In the genomic region with DNA sequence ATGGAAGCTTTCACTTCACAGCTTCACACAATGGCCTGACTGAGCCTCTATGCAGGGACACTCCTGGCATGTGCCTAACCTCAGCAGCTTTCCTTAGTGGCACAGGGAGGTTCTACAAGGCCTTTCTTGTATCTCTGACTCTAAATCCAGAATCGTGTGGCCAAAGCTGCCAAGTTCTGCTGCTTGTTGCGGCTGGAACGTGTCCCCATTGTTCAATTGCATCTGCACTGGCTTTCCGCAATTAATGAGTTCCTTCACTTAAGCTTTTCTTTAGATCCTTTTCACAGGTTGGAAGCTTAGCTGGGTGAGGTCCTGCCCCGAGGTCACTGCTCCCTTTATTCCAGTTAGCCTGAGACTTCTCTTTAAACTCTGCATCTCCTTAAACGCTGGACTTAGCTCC, we compare ENCODE assay signal across 21 mouse cellular contexts. TPM values are rescaled to one million over a fixed set of nuclear protein-coding genes. Genes with fewer than 3 reads are reported as not detected.
DNase-seq lines count a peak whose midpoint lies in the region; TF ChIP-seq lines count a peak whose summit lies in the region.
"Had no signal": no experiment of that assay in that cellular context is flagged by ENCODE, and none has a peak within 500 bp of the region (broad histone marks: within the 10 kb centered on the region; RNA-seq: fewer than 3 reads in every experiment).

No protein-coding gene starts in this region.

- peaks cover 4% of the 10 kb centered on the region; the same call in 1 of the 2 replicates for H3K36me3 ChIP-seq in E14TG2a.4 (ENCODE audit: insufficient read depth, low read length)
- H3K36me3 ChIP-seq: embryonic facial prominence, embryonic 13.5 days; embryonic facial prominence, embryonic 15.5 days; forebrain, embryonic 10.5 days; forebrain, embryonic 12.5 days had no signal

- intact Hi-C loops in left cerebral cortex, postnatal 10 days (cut with DNase I) = no loop called here

- H3K4me3 ChIP-seq in E14TG2a.4 (replicated peaks; ENCODE audit: low read length) = peak overlapping the region; percentile 59
- H3K4me3 ChIP-seq: embryonic facial prominence, embryonic 13.5 days; embryonic facial prominence, embryonic 15.5 days; erythroblast, embryonic 14.5 days; forebrain, embryonic 10.5 days; forebrain, embryonic 12.5 days had no signal

- peaks cover 75% of the 10 kb centered on the region for H3K4me1 ChIP-seq in E14TG2a.4 (replicated peaks; ENCODE audit: low read depth, low read length)
- H3K4me1 ChIP-seq: embryonic facial prominence, embryonic 13.5 days; forebrain, embryonic 12.5 days had no signal

- H3K9me3 ChIP-seq in E14TG2a.4 (ENCODE audit: low read length) = peaks cover 23% of the 10 kb centered on the region
- H3K9me3 ChIP-seq: embryonic facial prominence, embryonic 13.5 days; embryonic facial prominence, embryonic 15.5 days; forebrain, embryonic 12.5 days had no signal

- no peaks in the 10 kb centered on the region for H3K27me3 ChIP-seq in E14TG2a.4 (ENCODE audit: insufficient read depth, low read length)
- H3K27me3 ChIP-seq: embryonic facial prominence, embryonic 13.5 days; embryonic facial prominence, embryonic 15.5 days had no signal

- DNase-seq in ES-CJ7 (ENCODE audit: low read depth, low spot score) = peak; percentile 60
- DNase-seq in R1 (ENCODE audit: low read depth, low spot score) = peak; percentile 47
- DNase-seq in B cell, adult 2 months = no peak
- no peak for DNase-seq in left cerebral cortex, postnatal 10 days (ENCODE audit: extremely low spot score in 1 of 2, low spot score in 2 of 2)
- DNase-seq in thymus, postnatal 10 days (ENCODE audit: low spot score in 2 of 2) = no peak
- DNase-seq: adrenal gland, adult 2 months; adrenal gland, postnatal 10 days; adrenal gland, postnatal 25 days; cerebellum, adult 11 months; cerebellum, adult 18-20 months; cerebellum, adult 8-10 months; cerebellum, adult 9-11 months; cerebellum, postnatal 14 days; cerebellum, postnatal 36 days; embryo, embryonic 11 days had no signal

- TF ChIP-seq CTCF in E14TG2a.4 (conservative IDR thresholded peaks at IDR 0.05; ENCODE audit: low read length) = no peak

RNA-seq across cellular contexts. Expression of gene Acly, which starts 6.1 kb away (rescaled TPM):
- 100 to 1,000 TPM; 138 to 151 TPM for total RNA-seq in left cerebral cortex, postnatal 10 days (2021)

RNA-seq across cellular contexts. Expression of gene Ttc25, which starts 11.5 kb away (rescaled TPM):
- under 1 TPM; 0.53 to 0.77 TPM for total RNA-seq in left cerebral cortex, postnatal 10 days (2021)

RNA-seq across cellular contexts. Expression of gene Cnp, which starts 40.8 kb away (rescaled TPM):
- 100 to 1,000 TPM in 1 of 2 experiments, 10 to 100 TPM in 1; 73.3 to 104 TPM for total RNA-seq in left cerebral cortex, postnatal 10 days (2021)

Comparison
In these comparisons a context has a peak if more than half of its experiments do, and no peak if none do; other contexts are left out.
1. DNase-seq: peak in ES-CJ7 (single experiment) and R1 (single experiment); none in B cell, adult 2 months (0 of 2), left cerebral cortex, postnatal 10 days (0 of 2) and thymus, postnatal 10 days (0 of 2).